ENCODE assay signal across 10 mouse cellular contexts in genomic region chr8:128034127-128034526, GRCm38 (mm10).
DNase-seq lines count a peak whose midpoint lies in the region; ATAC-seq lines count a peak whose summit lies in the region.
"Had no signal": no experiment of that assay in that cellular context is flagged by ENCODE, and none has a peak within 500 bp of the region (broad histone marks: within the 10 kb centered on the region; RNA-seq: fewer than 3 reads in every experiment).

No protein-coding gene starts in this region.

- H3K4me2 ChIP-seq in midbrain, embryonic 11.5 days: no peak overlapping the region
- peak overlapping the region; percentile 36 for H3K4me2 ChIP-seq in heart, embryonic 16.5 days (ENCODE audit: low read depth, low read length)
- H3K4me2 ChIP-seq in kidney, embryonic 16.5 days (replicated peaks; ENCODE audit: low read depth, low read length): no peak overlapping the region
- H3K4me2 ChIP-seq: embryonic facial prominence, embryonic 15.5 days; hindbrain, embryonic 14.5 days had no signal

- H3K9me3 ChIP-seq in midbrain, embryonic 11.5 days (ENCODE audit: control insufficient read depth, low read length): no peaks in the 10 kb centered on the region
- H3K9me3 ChIP-seq in midbrain, embryonic 10.5 days (replicated peaks): no peaks in the 10 kb centered on the region
- no peaks in the 10 kb centered on the region for H3K9me3 ChIP-seq in heart, embryonic 16.5 days (replicated peaks; ENCODE audit: control insufficient read depth, low read length)
- no peaks in the 10 kb centered on the region for H3K9me3 ChIP-seq in kidney, embryonic 16.5 days (ENCODE audit: low read length)
- H3K9me3 ChIP-seq: embryonic facial prominence, embryonic 15.5 days had no signal

- H3K36me3 ChIP-seq in midbrain, embryonic 11.5 days (ENCODE audit: control insufficient read depth, insufficient read depth, low read length): no peaks in the 10 kb centered on the region
- no peaks in the 10 kb centered on the region for H3K36me3 ChIP-seq in midbrain, embryonic 10.5 days
- H3K36me3 ChIP-seq in heart, embryonic 16.5 days (ENCODE audit: control insufficient read depth, insufficient read depth): no peaks in the 10 kb centered on the region
- no peaks in the 10 kb centered on the region for H3K36me3 ChIP-seq in kidney, embryonic 16.5 days (ENCODE audit: insufficient read depth, low read length)
- H3K36me3 ChIP-seq: embryonic facial prominence, embryonic 15.5 days had no signal

- 86% methylated on average over 6 of the region's 6 CpGs for WGBS in midbrain, embryonic 11.5 days
- WGBS in midbrain, embryonic 10.5 days: 91% methylated on average over 6 of the region's 6 CpGs
- 15% methylated on average over 6 of the region's 6 CpGs for WGBS in heart, embryonic 16.5 days
- 72% methylated on average over 6 of the region's 6 CpGs for WGBS in kidney, embryonic 16.5 days

- no peak overlapping the region for H3K27ac ChIP-seq in midbrain, embryonic 11.5 days (ENCODE audit: low read depth, low read length)
- no peak overlapping the region for H3K27ac ChIP-seq in midbrain, embryonic 10.5 days (replicated peaks)
- peak overlapping the region; percentile 39; the same call in 1 of the 2 replicates for H3K27ac ChIP-seq in heart, embryonic 16.5 days (ENCODE audit: low read length)
- H3K27ac ChIP-seq in kidney, embryonic 16.5 days (ENCODE audit: low read length): no peak overlapping the region
- H3K27ac ChIP-seq: embryonic facial prominence, embryonic 15.5 days; hindbrain, embryonic 14.5 days had no signal

- no peak overlapping the region for H3K4me3 ChIP-seq in midbrain, embryonic 11.5 days (ENCODE audit: low read depth, low read length)
- no peak overlapping the region for H3K4me3 ChIP-seq in midbrain, embryonic 10.5 days
- H3K4me3 ChIP-seq in heart, embryonic 16.5 days (ENCODE audit: low read length): no peak overlapping the region
- H3K4me3 ChIP-seq in kidney, embryonic 16.5 days (ENCODE audit: low read length): no peak overlapping the region
- H3K4me3 ChIP-seq: embryonic facial prominence, embryonic 15.5 days had no signal

- ATAC-seq in midbrain, embryonic 11.5 days (ENCODE audit: low FRiP score): no peak
- ATAC-seq in heart, embryonic 16.5 days (replicated peaks; ENCODE audit: extremely low read depth, insufficient read depth, low FRiP score): peak; percentile 78
- ATAC-seq in kidney, embryonic 16.5 days (ENCODE audit: low FRiP score, low TSS enrichment): no peak

- no peaks in the 10 kb centered on the region for H3K4me1 ChIP-seq in midbrain, embryonic 11.5 days (ENCODE audit: control insufficient read depth, insufficient read depth, low read length)
- H3K4me1 ChIP-seq in midbrain, embryonic 10.5 days: no peaks in the 10 kb centered on the region
- peaks cover 17% of the 10 kb centered on the region for H3K4me1 ChIP-seq in heart, embryonic 16.5 days (ENCODE audit: control insufficient read depth, insufficient read depth, low read length)
- no peaks in the 10 kb centered on the region for H3K4me1 ChIP-seq in kidney, embryonic 16.5 days (ENCODE audit: insufficient read depth, low read length)
- H3K4me1 ChIP-seq: embryonic facial prominence, embryonic 15.5 days had no signal

- DNase-seq in midbrain, embryonic 11.5 days (ENCODE audit: low spot score, missing footprints): peak; percentile 62
- no peak for DNase-seq in midbrain, embryonic 10.5 days (ENCODE audit: low spot score)
- peak; percentile 26 to 65 for DNase-seq in adrenal gland, postnatal 36 days
- DNase-seq in lung, postnatal 4 days: peak; percentile 27 to 46
- no peak for DNase-seq in left cerebral cortex, adult 18-20 months (ENCODE audit: low spot score in 2 of 2)
- DNase-seq: cerebellum, adult 8-10 months had no signal

- no peak overlapping the region for H3K9ac ChIP-seq in midbrain, embryonic 11.5 days (ENCODE audit: low read length)
- no peak overlapping the region for H3K9ac ChIP-seq in heart, embryonic 16.5 days (ENCODE audit: low read length)
- no peak overlapping the region for H3K9ac ChIP-seq in kidney, embryonic 16.5 days (replicated peaks; ENCODE audit: low read length)
- H3K9ac ChIP-seq: embryonic facial prominence, embryonic 15.5 days; hindbrain, embryonic 14.5 days had no signal

- H3K27me3 ChIP-seq in midbrain, embryonic 11.5 days (ENCODE audit: control insufficient read depth, insufficient read depth, low read length): no peaks in the 10 kb centered on the region
- no peaks in the 10 kb centered on the region for H3K27me3 ChIP-seq in midbrain, embryonic 10.5 days (ENCODE audit: low read depth, poor library complexity, severe bottlenecking)
- H3K27me3 ChIP-seq in heart, embryonic 16.5 days (ENCODE audit: control insufficient read depth, insufficient read depth, low read length): no peaks in the 10 kb centered on the region
- no peaks in the 10 kb centered on the region for H3K27me3 ChIP-seq in kidney, embryonic 16.5 days (ENCODE audit: insufficient read depth, low read length)
- H3K27me3 ChIP-seq: embryonic facial prominence, embryonic 15.5 days had no signal

Comparison
In these comparisons a context has a peak if more than half of its experiments do, and no peak if none do; other contexts are left out.
1. DNase-seq: peak in midbrain, embryonic 11.5 days (single experiment), adrenal gland, postnatal 36 days (2 of 2) and lung, postnatal 4 days (2 of 2); none in midbrain, embryonic 10.5 days (single experiment) and left cerebral cortex, adult 18-20 months (0 of 2).